Mouse (Mus musculus): ENCODE results near the gene Cmip. TPM values are rescaled to one million over a fixed set of nuclear protein-coding genes. Genes with fewer than 3 reads are reported as not detected.

The Cmip gene
- 35.7 TPM for polyA plus RNA-seq (2014; fragmentation: Illumina TruSeq; extraction: RNeasy Lipid Tissue Mini Kit (QIAGEN cat#74804); ENCODE audit: low read depth, low replicate concordance)

DNA sequence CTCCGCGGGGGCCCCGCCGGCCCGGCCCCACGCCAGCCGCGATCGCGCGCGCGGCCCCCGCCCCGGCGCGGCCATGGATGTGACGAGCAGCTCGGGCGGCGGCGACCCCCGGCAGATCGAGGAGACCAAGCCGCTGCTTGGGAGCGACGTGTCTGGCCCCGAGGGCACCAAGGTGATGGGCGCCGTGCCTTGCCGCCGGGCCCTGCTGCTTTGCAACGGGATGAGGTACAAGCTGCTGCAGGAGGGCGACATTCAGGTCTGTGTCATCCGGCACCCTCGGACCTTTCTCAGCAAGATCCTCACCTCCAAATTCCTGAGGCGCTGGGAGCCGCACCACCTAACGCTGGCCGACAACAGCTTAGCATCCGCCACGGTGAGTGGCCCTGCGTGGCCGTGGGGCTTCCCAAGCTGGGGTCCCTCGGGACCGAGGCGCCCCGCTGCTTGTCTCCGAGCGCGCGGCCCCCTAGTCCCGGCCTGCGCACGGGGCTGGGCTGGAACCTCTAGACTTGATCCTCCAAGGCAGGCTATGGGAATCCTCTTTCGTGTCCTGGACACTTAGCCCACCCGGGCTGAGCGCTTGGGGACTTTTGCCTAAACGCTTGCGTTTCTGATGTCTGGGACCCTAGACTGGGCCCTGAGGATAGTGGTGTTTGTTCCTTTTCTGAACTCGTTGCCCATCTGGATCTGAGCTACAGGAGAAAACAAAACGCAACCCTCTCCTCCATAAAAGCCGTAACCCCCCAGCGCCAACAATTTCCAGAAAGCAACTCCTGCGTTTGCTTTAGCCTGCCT, at the start of gene Cmip:
Cmip (plus strand) TSS at position 36 of the 792 bp plus-strand sequence.

DNA sequence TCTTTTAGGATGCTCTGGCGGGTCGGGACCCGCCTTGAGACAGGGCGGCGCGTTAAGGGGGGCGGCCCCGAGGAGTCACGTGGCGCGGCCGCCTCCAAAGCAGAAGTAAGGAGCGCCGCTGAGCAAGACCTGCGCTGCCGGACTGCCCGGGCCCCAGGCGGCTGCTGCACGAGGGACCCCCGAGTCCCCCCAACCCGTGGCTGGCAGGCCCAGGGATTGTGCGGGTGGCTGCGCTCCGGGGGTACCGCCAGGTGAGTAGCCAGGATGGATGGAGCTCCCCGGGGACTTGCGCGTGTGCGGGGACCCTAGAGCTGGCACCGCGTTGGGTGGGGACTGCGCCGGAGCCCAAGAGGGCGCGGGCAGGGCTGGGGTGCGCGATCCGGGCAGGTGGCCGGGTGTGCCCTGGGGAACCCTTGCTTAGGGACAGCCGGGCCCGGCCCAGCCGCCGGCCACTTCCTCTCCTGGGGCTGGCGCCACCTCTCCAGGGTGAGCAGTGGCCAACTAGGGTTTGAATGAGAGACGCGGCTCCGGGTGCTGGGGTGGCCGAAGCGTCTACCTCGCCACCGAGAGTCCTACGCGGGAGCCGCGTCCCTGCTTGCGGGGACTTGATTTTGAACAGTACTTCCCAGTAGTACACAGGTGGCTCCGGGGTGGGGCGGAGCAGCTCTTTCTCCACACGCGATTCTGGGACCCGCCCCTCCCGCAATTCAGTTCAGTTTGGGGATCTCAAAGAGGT, 241.5 kb downstream of the Cmip start, which contains the start of gene Plcg2:
Plcg2 (plus strand) TSS at position 113 of the 736 bp plus-strand sequence.

Other genes with a start within 250 kb of the Cmip start
- gene Pkd1l2, start 174.6 kb upstream of the Cmip start, polyA plus RNA-seq (2014; fragmentation: Illumina TruSeq; extraction: RNeasy Lipid Tissue Mini Kit (QIAGEN cat#74804); ENCODE audit: low read depth, low replicate concordance), result 0.16 TPM
- 0.52 TPM for gene Bco1, start 161.2 kb upstream of the Cmip start, polyA plus RNA-seq (2014; fragmentation: Illumina TruSeq; extraction: RNeasy Lipid Tissue Mini Kit (QIAGEN cat#74804); ENCODE audit: low read depth, low replicate concordance)
- 3.0 TPM for gene Gan, start 98.9 kb upstream of the Cmip start, polyA plus RNA-seq (2014; fragmentation: Illumina TruSeq; extraction: RNeasy Lipid Tissue Mini Kit (QIAGEN cat#74804); ENCODE audit: low read depth, low replicate concordance)
- gene Plcg2, start 241.2 kb downstream of the Cmip start, polyA plus RNA-seq (2014; fragmentation: Illumina TruSeq; extraction: RNeasy Lipid Tissue Mini Kit (QIAGEN cat#74804); ENCODE audit: low read depth, low replicate concordance), result 10.4 TPM